Mouse (Mus musculus): ENCODE results near the gene Fndc11.
"Not testable (repeated sequence)": the region's sequence is repeated elsewhere in the genome, so short reads cannot be mapped to it uniquely, and the experiment has no call there.

Gene Fndc11

GRCm38 (mm10) chr2:181219538-181220216, at the start of gene Fndc11:
Gene Fndc11, plus strand, starts transcription at chr2:181220013.
- in situ Hi-C loops (cut with MboI, MseI): loop anchor here (5.0 kb wide), 1 partner anchor 257 kb away; no protein-coding TSS in a partner anchor

DNA sequence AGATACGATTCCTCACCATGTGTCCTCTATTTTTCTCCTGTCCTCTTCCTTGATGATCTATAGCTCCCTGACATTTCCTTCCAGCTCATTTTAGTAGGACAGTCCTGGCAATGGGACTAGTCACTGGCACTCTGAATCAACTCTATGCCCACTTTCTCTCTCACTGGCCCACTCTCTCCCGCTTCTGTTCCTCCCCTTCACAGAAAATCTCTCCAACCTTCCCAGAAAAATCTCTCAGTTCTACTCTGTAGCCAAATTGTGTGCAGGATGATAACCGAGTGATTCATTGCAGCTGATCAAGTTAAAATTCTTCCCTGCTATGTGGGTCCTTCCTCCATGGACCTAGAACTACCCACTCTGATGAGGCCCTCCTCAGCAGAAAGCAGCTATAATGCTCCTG, 45.2 kb upstream of the Fndc11 start:
- in situ Hi-C loops (cut with MboI, MseI): no loop called here

- in situ Hi-C loops (cut with MboI, MseI): no loop called here
Measured at GRCm38 (mm10) chr2:181178015-181178414, 41.8 kb upstream of the Fndc11 start.

DNA sequence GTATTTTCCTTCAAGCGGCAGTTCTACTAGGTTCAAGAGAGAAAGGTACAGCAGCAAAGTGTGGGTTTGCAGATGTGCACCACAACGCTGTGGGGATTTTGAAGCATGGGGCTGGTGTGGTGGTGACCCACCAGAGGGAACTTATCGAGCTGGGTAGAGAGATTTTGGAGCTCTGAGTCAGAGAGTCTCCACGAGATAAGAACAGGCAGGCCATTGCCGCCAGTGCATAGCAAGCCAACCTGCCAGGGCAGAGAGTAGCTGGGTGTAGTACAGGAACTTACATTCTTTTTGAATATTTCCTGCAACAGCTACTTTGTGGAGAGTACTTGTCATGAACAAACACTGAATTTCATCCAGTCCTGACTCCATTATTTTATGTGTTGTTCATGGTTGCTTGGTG, 41.3 kb upstream of the Fndc11 start:
- in situ Hi-C loops (cut with MboI, MseI): no loop called here

DNA sequence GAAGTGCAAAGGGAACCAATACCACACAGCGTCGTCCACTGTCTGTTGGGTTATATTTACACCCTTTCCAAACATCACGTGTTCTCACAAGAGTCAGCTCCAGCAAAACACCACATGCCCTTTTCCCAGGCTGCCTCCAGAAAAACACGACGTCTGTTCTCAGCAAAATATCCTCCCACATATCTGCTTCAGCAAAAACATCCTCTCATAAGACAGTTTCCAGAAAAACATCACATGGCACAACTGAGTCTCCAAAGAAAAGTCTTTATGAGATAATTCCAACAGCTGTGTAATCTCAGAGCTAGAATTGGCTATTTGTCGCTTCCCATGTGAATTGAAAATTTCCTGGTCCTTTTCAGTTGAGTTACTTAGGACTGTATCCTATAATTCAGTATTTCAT, 38.9 kb upstream of the Fndc11 start:
- in situ Hi-C loops (cut with MboI, MseI): loop anchor here (5.0 kb wide), 1 partner anchor 156 kb away; no protein-coding TSS in a partner anchor

GRCm38 (mm10) chr2:181186635-181187034, 33.2 kb upstream of the Fndc11 start:
- in situ Hi-C loops (cut with MboI, MseI): loop anchor here (5.0 kb wide), 1 partner anchor 131 kb away; the partner anchor contains the start of gene Rtel1

DNA sequence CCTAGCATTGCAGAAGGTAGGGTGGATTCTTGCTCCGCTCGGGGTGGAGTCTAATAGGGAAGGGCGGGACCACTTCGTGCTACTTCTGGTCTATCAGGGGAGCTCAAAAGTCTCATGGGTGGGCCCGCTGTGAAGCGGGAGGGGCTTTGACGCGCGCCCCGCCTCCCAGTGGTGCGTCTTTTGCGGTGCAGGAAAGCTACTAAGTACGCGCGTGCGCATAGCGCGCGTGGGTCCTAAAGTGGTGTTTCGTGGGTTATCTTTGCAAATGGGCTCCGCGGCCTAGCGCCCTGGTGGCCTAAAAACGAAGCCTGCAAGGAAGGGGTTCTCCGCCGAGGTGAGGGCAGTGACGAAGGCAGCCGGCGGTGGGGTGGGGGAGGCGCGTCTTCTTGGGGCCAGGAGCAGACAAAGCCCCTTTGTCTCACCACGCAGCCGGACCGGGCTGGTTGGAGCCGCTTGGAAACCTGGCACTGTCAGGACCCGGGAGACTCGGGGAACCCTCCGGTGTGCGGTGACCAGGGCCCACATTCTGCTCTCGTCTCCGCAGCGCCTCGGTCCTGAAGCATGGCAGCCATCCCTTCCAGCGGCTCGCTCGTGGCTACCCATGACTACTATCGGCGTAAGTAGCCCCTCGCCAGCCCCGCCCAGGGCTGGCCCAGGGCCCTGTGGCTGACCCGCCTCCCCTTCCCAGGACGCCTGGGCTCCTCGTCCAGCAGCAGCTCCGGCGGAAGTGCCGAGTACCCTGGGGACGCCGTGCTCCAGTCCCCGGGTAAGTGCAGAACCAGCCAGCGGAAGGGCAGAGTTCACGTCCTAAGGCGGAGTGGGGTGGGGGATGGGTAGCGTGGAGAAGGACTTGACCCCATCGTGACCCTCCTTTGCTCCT, 32.5 kb upstream of the Fndc11 start, which contains the start of gene Ppdpf:
TSS of gene Ppdpf (plus strand) at position 127 of the 880 bp plus-strand sequence.
- in situ Hi-C loops (cut with MboI, MseI): loop anchor here (5.0 kb wide), 1 partner anchor 130 kb away; the partner anchor contains the start of gene Rtel1

DNA sequence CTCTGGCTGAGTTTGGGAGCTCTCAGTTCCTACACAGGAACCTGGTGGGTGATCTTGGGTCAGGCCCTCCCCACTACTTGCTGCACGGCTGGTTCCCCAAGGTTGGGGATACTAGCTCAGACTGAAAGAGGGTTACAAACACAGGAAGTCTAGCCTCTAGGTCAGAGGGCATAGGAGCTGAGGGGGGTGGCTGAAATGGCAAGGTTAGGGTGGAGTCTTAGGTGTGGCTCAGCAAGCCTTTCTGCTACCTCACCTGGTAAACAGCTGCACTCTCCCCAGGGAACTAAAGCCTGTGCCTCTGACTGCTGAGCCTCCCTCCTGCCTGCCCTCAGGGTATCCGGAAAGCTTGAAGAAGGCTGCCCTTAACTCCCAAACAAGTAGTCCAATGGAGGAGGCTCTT, 31.1 kb upstream of the Fndc11 start:
- in situ Hi-C loops (cut with MboI, MseI): loop anchor here (5.0 kb wide), 1 partner anchor 129 kb away; the partner anchor contains the start of gene Rtel1

GRCm38 (mm10) chr2:181189321-181189720, 30.5 kb upstream of the Fndc11 start:
- in situ Hi-C loops (cut with MboI, MseI): loop anchor here (5.0 kb wide), 1 partner anchor 128 kb away; the partner anchor contains the start of gene Rtel1

GRCm38 (mm10) chr2:181191385-181191784, 28.4 kb upstream of the Fndc11 start:
- in situ Hi-C loops (cut with MboI, MseI): not testable (repeated sequence)

- in situ Hi-C loops (cut with MboI, MseI): no loop called here
Measured at GRCm38 (mm10) chr2:181191936-181192335, 27.9 kb upstream of the Fndc11 start.

- in situ Hi-C loops (cut with MboI, MseI): no loop called here
Measured at GRCm38 (mm10) chr2:181193044-181193443, 26.8 kb upstream of the Fndc11 start.

DNA sequence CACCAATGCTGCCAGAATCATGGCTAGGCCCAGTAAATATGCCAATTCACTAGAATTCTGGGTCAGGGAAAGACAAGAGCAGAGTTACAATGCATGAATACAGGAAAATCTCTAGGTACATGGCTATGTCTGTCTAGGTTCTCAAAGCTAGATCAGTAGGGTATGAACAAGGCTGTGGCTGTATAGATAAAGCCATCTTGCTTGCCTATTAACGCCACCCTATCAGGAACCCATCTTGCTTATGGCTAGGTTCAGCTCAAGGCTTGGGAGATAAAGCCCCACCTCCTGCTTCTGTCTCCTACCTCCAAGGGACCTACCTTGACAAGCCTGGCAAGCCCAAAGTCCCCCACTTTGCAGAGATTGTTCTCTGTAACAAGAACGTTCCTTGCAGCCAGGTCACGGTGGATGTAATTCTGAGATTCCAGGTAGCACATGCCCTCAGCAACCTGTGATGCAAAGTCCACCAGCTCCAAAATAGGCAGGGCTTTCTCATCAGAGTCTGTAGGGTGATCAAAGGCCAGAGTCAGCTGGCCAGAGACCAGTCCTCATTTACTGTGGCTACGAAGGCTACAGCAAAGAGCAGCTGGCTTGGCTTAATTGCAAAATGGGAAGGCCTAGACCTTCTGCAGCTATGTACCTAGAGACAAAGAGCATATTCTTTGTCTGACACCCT, 23.0 kb upstream of the Fndc11 start:
- in situ Hi-C loops (cut with MboI, MseI): no loop called here

DNA sequence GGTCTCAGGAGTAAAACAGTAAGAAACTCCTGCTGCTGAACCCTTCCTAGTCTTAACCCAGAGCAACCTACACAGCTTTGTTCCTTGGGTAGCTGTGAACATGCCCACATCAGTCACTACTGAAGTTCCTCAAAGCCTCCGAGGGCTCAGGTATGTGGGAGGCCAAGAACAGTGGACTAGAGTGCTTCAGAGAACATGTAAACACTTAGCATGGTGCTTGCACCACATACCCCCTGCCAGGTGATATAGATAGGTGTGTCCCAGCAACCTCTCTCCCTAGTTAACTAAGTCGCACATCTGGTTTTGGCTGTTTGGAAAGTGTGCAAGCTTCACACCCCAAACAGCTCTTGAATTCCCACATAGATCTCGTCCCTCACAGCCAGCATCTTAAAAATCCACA, 18.2 kb upstream of the Fndc11 start:
- in situ Hi-C loops (cut with MboI, MseI): no loop called here

DNA sequence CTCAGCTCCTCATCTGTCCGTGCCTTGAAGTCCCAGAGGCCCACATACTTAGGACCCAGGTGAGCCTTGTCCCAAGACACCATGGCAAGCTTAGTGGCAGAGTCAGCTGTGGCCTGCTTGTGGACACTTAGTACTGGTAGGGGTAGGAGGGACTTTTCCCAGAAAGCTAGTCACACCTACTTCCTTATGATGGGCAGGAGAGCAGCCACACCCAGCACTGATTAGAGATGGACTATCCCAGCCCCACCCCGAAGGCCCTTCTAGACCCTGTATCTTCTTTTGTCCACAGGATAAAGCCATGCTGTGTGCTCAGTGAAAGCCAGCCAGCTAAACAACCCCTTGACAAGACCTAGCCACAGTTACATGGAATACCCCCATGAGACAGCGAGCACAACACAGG, 17.4 kb upstream of the Fndc11 start, which contains the start of gene Ptk6:
TSS of gene Ptk6 (minus strand) at position 368 of the 400 bp plus-strand sequence.
- in situ Hi-C loops (cut with MboI, MseI): no loop called here

GRCm38 (mm10) chr2:181202886-181203285, 16.9 kb upstream of the Fndc11 start:
- in situ Hi-C loops (cut with MboI, MseI): no loop called here

GRCm38 (mm10) chr2:181205678-181206077, 14.1 kb upstream of the Fndc11 start:
- in situ Hi-C loops (cut with MboI, MseI): no loop called here

DNA sequence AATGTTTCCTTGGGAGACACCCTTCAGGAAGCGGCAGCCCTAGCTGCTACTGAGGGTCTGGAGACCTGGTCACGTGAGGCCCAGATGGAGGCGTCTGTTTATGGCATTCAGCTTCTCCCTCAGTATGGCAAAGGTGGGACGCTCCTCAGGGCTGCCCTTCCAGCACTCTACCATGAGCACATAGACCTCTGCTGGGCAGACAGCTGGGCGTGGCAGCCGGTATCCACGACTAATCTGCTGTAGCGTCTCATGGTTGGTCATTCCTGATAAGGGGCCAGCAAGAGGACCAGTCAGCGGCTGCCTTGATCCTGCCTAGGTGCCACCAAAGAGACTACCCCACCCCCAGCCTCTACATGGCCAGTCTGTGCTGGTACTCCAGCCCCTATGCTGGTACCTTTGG, 13.7 kb upstream of the Fndc11 start:
- in situ Hi-C loops (cut with MboI, MseI): no loop called here

DNA sequence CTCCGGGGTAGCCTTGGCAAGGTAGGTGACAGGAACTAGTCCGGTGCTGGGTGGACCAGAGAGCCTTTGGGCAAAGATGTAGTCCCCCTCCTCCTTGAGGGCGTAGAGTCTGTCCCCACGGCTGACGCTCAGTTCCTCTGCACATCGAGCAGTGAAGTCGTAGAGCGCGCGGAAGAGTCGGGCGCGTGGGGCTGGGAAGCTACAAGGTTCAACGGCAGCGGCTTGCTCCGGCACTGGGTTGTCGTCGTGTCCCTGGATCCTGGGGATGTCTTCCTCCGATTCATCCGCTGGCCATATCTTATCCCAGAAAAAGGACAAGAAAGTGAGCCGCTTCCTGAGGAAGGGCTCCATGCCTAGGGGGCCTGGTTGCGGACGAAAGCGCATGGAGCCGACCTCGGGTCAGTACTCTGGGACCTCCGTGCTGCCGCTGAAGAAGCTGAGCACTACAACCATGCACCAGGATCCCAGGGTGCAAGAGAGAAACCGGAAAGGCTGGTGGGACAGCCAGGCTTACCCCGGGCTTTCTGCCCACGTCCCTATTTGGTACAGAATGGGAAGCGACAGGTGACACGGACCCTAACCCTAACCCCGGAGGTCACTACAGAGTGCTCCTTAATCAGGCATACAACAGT, 7.3 kb upstream of the Fndc11 start:
- in situ Hi-C loops (cut with MboI, MseI): no loop called here

DNA sequence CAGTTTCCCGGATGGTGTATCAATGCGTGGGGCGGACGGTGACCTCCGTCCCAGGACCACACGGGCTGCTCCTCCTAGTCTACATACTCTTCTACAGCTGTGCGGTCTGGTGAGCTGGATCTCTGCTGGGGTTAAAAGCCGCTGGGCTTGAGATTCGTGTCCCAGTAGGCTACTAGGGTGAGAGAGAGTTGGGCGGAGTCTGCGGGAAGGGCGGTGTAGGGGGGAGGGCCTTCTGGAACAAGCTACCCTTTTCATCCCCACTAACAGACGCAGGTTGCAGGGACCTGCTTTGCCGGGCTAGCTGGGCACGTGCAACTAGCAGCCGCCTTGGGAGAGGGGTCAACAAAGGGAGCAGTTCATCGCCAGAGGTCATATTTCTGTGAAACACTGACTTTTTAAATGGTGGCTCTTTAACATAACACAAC, 6.8 kb upstream of the Fndc11 start, which contains the start of gene Srms:
TSS of gene Srms (minus strand) at position 165 of the 425 bp plus-strand sequence.
- in situ Hi-C loops (cut with MboI, MseI): no loop called here

- in situ Hi-C loops (cut with MboI, MseI): loop anchor here (5.0 kb wide), 1 partner anchor 254 kb away; no protein-coding TSS in a partner anchor
Measured at GRCm38 (mm10) chr2:181216037-181216436, 3.8 kb upstream of the Fndc11 start.
